Mouse (Mus musculus) lung, postnatal 0 days (tissue): ENCODE data around the gene Rif1. TPM values are rescaled to one million over a fixed set of nuclear protein-coding genes. Genes with fewer than 3 reads are reported as not detected.

ENCODE experiments used
- ATAC-seq: fragments of 200-750 bp; cut with Nextera tagmentation; 2 replicates; pipeline ENCODE4 v1.8.0; 2017; ENCODE audit warnings: moderate library complexity
- DNase-seq: peaks from one replicate; pipeline ENCODE4 v3.0.0-alpha.2; 2016; ENCODE audit warnings: low spot score
- H3K27ac ChIP-seq: fragments of 300-500 bp; sonication (generic); 2 replicates; pipeline ENCODE4 v1.5.1; 2014; ENCODE audit warnings: antibody characterized with exemption, mild to moderate bottlenecking, low read length, mixed read lengths
- H3K27me3 ChIP-seq: fragments of 300-500 bp; sonication (generic); replicated peaks from 2 replicates; pipeline ENCODE4 v1.6.1; 2014; ENCODE audit warnings: low read length, mixed read lengths; ENCODE audit not compliant: insufficient read depth
- H3K36me3 ChIP-seq: fragments of 300-500 bp; sonication (generic); 2 replicates; pipeline ENCODE4 v1.6.1; 2014; ENCODE audit warnings: low read length, mixed read lengths; ENCODE audit not compliant: insufficient read depth
- H3K4me1 ChIP-seq: fragments of 300-500 bp; sonication (generic); 2 replicates; pipeline ENCODE4 v1.6.1; 2014; ENCODE audit warnings: antibody characterized with exemption, low read depth, low read length, mixed read lengths; ENCODE audit not compliant: insufficient read depth
- H3K4me2 ChIP-seq: fragments of 300-500 bp; sonication (generic); replicated peaks from 2 replicates; pipeline ENCODE4 v1.6.1; 2014; ENCODE audit warnings: low read depth, mild to moderate bottlenecking, low read length, moderate library complexity, mixed read lengths
- H3K4me3 ChIP-seq: fragments of 300-500 bp; sonication (generic); 2 replicates; pipeline ENCODE4 v1.5.1; 2014; ENCODE audit warnings: low read depth, low read length
- H3K9ac ChIP-seq: fragments of 300-500 bp; sonication (generic); replicated peaks from 2 replicates; pipeline ENCODE4 v1.6.1; 2014; ENCODE audit warnings: low read depth, mild to moderate bottlenecking
- H3K9me3 ChIP-seq: fragments of 300-500 bp; sonication (generic); 2 replicates; pipeline ENCODE4 v1.6.1; 2016; ENCODE audit warnings: low read length, mixed read lengths
- CTCF ChIP-seq: IDR thresholded peaks from 2 replicates; pipeline ENCODE4 v1.5.1; 2016; ENCODE audit warnings: antibody characterized with exemption, mild to moderate bottlenecking
- EP300 ChIP-seq: IDR thresholded peaks from 2 replicates; pipeline ENCODE4 v1.6.1; 2016; ENCODE audit warnings: antibody characterized with exemption, mild to moderate bottlenecking, control low read depth
- WGBS: fragments of 180-500 bp; shearing (Covaris S2); extraction: QIAGEN DNeasy Blood & Tissue Kit; methylation state at CpG from one replicate; pipeline ENCODE4 v1.1.7; 2014; 5-methylcytosine and 5-hydroxymethylcytosine counted together
- polyA plus RNA-seq: library from polyadenylated mRNA; unstranded; fragments of >200 nt; fragmentation: Nextera tagmentation; extraction: Ambion mirVana; gene quantifications from 2 replicates; pipeline ENCODE4 v1.2.1, GENCODE M21; 2015

Rif1 gene
- polyA plus RNA-seq, 1 experiment from 2014 or later = 14.4 TPM

- H3K36me3 ChIP-seq = no peaks in the 10 kb centered on the region
- no peak overlapping the region for H3K27ac ChIP-seq
- DNase-seq = peak; percentile 60
- TF ChIP-seq EP300 = no peak
- TF ChIP-seq CTCF = no peak
- peak overlapping the region; percentile 53 for H3K4me2 ChIP-seq
- WGBS = 41% methylated on average over 9 of the region's 11 CpGs
- no peaks in the 10 kb centered on the region for H3K27me3 ChIP-seq
- ATAC-seq = peak; percentile 47
- H3K9ac ChIP-seq = no peak overlapping the region
- no peaks in the 10 kb centered on the region for H3K9me3 ChIP-seq
- no peak overlapping the region for H3K4me3 ChIP-seq
- H3K4me1 ChIP-seq = no peaks in the 10 kb centered on the region
These were observed 35.6 kb upstream of the Rif1 start for GRCm38 (mm10) chr2:52036929-52037595.

GRCm38 (mm10) chr2:52037882-52038281 lies 34.8 kb upstream of the Rif1 start, which contains the start of gene Tnfaip6:
Gene Tnfaip6 (plus strand): TSS chr2:52038009.
- Histone ChIP-seq H3K9me3 (no peaks in the 10 kb centered on the region), H3K36me3 (no peaks in the 10 kb centered on the region), H3K4me3 (peak within 1 kb of the TSS; percentile 44), H3K4me2 (peak within 1 kb of the TSS; percentile 53), H3K4me1 (no peaks in the 10 kb centered on the region), H3K27me3 (no peaks in the 10 kb centered on the region), H3K9ac (no peak within 1 kb of the TSS), H3K27ac (no peak within 1 kb of the TSS)
- under 1% methylated on average over 17 of the region's 17 CpGs for WGBS
- ATAC-seq (peak; percentile 92), DNase-seq (peak; percentile 95)
- TF ChIP-seq CTCF = no peak
- TF ChIP-seq EP300 = peak; percentile 72

- ATAC-seq = no peak
- H3K36me3 ChIP-seq = no peaks in the 10 kb centered on the region
- H3K27ac ChIP-seq = no peak overlapping the region
- TF ChIP-seq CTCF (no peak), EP300 (no peak)
- H3K9ac ChIP-seq = no peak overlapping the region
- DNase-seq = no peak
- no peaks in the 10 kb centered on the region for H3K27me3 ChIP-seq
- H3K4me3 ChIP-seq = no peak overlapping the region
- peak overlapping the region; percentile 53; the same call in 1 of the 2 replicates for H3K4me2 ChIP-seq
- no peaks in the 10 kb centered on the region for H3K9me3 ChIP-seq
- H3K4me1 ChIP-seq = no peaks in the 10 kb centered on the region
- 60% methylated on average over 5 of the region's 5 CpGs for WGBS
These were observed 34.1 kb upstream of the Rif1 start for GRCm38 (mm10) chr2:52038558-52038957.

GRCm38 (mm10) chr2:52039083-52039801 lies 33.4 kb upstream of the Rif1 start:
- Histone ChIP-seq H3K36me3 (no peaks in the 10 kb centered on the region), H3K27ac (no peak overlapping the region), H3K9ac (no peak overlapping the region), H3K4me3 (no peak overlapping the region), H3K27me3 (no peaks in the 10 kb centered on the region), H3K4me2 (no peak overlapping the region), H3K9me3 (no peaks in the 10 kb centered on the region), H3K4me1 (no peaks in the 10 kb centered on the region)
- DNase-seq = no peak
- TF ChIP-seq EP300 (no peak), CTCF (no peak)
- no peak for ATAC-seq
- 81% methylated on average over 8 of the region's 8 CpGs for WGBS

- Histone ChIP-seq H3K4me2 (no peak overlapping the region), H3K4me1 (no peaks in the 10 kb centered on the region), H3K36me3 (no peaks in the 10 kb centered on the region), H3K9ac (no peak overlapping the region), H3K27ac (no peak overlapping the region), H3K27me3 (no peaks in the 10 kb centered on the region), H3K4me3 (no peak overlapping the region), H3K9me3 (no peaks in the 10 kb centered on the region)
- ATAC-seq (no peak), DNase-seq (no peak)
- 88% methylated on average over 3 of the region's 3 CpGs for WGBS
- no peak for TF ChIP-seq EP300
- TF ChIP-seq CTCF = no peak
These were observed 30.5 kb upstream of the Rif1 start for GRCm38 (mm10) chr2:52042132-52042531.

- peak; percentile 34 for DNase-seq
- ATAC-seq = peak; percentile 28; the same call in 1 of the 2 replicates
- TF ChIP-seq EP300 (no peak), CTCF (no peak)
- Histone ChIP-seq H3K4me1 (no peaks in the 10 kb centered on the region), H3K27ac (no peak overlapping the region), H3K36me3 (no peaks in the 10 kb centered on the region), H3K27me3 (no peaks in the 10 kb centered on the region), H3K9ac (no peak overlapping the region), H3K9me3 (no peaks in the 10 kb centered on the region), H3K4me2 (no peak overlapping the region), H3K4me3 (no peak overlapping the region)
- 49% methylated on average over 5 of the region's 5 CpGs for WGBS
These were observed 29.9 kb upstream of the Rif1 start for GRCm38 (mm10) chr2:52042714-52043113.
